Mouse (Mus musculus) c-Kit-negative CD71-positive TER-119-positive erythroid progenitor cells, embryonic 14.5 days (primary cell): ENCODE data around the gene Osbp2.

ENCODE experiments used
- DNase-seq: peaks from one replicate; pipeline ENCODE4 v3.0.0-alpha.2; 2013; ENCODE audit warnings: low read depth, low spot score

The Osbp2 gene

DNA sequence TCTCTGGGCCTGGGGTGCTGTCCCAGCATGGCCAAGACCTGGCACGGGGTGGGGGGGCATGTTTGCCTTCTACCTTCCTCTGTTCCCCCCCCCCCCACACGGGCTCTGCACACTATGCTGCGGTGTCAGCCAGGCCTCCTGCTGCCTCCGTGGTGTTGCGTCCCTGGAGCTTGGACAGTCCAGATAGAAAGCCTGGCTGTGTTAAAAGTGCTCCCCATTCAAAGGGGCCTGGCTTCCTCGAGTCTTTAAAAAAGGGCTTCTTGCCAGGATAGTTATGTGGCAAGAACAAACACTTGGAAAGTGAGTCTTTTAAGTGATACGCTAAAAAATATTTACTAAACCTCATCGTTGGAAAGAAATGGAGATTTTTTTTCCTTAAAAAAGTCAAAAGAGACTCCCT, 159.3 kb downstream of the Osbp2 start:
- no peak for DNase-seq

DNA sequence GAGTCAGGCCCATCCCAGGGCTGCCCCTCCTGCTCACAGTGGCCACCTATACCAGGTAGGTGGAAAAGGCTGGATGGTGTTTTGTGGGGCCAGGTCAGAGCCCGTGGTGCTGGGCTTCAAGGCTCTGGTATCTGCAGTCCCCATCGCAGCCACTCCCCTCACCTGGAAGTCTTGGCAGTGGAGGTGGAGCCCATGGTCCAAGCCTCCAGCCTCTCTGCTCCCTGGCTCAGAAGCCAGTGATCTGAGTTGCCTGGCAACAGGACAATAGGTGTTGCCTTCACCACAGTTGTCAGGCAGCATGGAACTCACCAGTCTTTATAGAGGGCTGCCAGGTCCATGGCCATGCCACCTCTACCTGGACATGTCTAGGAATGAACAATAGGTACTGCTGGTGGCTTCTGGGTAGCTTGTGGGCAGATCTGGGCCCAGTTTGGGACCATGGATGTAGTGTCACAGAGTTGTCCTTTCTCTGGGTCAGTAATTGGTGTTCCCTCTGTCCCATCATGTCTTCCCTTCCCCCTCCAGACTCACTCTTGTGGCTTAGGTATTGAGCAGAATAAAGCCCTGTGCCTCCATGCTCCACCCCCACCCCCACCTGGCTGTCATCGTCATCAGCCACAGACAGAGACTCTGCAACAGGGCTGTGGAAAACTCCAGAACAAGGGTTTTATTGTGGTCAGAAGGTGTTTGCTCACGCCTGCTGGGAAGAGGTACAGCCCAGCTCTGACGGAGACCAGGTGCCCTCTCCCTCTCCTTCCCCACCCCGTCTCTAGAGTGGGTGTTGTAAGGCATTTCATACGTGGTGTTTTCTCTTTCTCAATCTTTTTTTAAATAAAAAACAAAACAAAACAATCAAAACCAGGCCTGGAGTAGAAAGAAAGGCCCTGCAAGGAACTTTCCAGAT, 160.4 kb downstream of the Osbp2 start:
- no peak for DNase-seq

DNA sequence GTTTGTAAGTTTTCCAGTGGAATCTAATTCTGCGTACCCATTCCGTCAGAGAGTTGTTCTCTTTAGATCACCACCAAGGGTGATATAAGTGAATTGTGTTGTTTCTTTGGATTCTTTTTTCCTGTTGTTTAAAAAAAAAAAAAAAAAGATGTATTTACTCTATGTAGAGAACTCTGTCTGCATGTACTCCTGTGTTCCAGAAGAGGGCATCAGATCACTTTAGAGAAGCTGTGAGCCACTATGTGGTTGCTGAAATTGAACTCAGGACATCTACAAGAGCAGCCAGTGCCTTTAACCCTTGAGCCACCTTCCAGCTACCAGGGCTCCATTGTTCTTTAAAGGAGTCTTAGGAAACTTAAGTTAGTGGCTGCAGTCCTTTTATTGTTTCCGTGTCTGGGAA, 166.3 kb downstream of the Osbp2 start:
- no peak for DNase-seq

DNA sequence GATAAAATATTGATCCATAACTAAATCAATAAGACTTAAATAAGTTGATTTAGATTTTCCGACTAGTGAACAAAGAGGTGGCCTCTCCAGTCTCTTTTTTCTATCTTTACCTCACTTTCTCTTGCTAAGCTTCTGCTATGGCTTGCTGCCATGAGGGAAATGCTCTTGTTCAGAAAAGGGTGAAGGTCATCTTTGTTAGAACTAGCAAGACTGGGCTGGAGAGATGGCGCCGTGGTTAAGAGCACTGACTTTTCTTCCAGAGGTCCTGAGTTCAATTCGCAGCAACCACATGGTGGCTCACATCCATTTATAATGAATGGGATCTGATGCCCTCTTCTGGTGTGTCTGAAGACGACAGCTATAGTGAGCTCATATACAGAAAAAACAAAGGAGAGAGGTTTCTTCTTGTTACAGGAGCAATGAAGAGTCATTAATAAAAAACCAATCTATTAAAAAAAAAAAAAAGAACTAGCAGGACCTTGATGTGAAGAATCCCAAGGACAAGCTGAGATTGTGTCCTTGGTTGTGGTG, 167.6 kb downstream of the Osbp2 start:
- no peak for DNase-seq

DNA sequence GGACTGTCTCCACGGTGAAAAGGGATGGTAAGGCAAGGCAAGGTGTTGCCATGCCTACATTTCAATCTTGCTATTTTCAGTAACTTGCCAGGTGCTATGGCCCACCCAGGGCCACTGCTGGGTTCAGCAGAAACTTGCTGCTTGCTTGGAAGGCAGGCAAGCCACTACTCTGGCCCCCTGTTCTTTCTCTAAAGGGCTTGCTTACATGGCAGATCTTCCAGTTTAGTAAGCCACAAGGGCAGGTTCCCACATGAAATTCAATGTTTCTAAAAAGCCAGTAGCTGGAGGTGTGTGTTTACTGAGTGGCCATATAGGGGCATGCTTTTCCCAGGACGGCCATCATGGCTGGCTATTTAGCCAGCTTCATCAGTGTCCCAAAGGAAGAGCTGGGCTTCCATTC, 172.0 kb downstream of the Osbp2 start:
- DNase-seq, result no peak

DNA sequence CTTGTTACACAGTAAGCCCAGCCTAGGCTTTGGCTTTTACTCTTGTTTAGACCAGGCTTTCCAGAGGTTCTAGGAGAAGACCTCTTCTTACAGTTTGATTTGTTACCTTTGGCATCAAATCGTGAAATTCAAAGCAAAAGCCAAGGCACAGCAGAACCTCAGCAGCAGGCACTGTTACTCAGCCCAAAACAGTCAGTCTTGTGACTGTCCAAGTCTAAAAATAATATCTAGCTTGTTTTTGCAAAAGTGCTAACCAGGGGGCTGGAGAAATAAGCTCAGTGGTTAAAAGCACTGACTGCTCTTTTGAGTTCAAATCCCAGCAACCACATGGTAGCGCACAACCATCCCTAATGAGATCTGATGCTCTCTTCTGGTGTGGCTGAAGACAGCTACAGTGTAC, 176.8 kb downstream of the Osbp2 start:
- DNase-seq, result no peak

DNA sequence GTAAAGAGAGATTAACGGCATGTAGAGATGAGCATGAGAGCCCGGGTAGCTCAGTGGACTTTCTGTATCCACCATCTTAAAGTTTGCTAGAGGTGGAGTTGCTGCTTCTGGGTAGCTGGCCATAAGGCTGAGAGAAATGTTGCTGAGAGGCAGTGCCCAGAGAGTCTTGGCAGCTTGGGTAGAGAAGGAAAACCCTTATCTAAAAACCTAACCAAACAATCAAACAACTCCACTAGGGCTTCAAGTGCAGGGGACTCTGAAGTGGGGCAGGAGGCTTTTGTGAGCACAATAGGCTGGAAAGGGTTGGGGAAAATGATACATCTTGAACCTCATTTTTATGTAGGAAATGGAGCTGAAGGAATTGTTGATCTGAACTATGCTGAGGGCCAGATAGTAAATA, 177.4 kb downstream of the Osbp2 start:
- DNase-seq, result no peak

DNA sequence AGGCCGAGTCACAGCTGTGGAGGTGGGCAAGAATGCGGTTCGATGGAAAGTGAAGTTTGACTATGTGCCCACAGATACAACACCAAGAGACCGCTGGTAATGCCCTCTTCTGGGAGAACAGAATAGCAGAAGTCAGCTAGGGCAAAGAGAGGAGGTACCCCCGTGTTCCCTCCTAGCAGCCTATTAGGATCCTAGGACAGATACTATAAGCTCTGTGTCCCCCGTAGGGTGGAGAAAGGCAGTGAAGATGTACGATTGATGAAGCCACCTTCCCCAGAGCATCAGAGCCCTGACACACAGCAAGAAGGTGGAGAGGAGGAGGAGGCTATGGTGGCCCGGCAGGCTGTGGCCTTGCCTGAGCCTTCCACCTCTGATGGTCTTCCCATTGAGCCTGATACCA, 178.3 kb downstream of the Osbp2 start:
- no peak for DNase-seq

DNA sequence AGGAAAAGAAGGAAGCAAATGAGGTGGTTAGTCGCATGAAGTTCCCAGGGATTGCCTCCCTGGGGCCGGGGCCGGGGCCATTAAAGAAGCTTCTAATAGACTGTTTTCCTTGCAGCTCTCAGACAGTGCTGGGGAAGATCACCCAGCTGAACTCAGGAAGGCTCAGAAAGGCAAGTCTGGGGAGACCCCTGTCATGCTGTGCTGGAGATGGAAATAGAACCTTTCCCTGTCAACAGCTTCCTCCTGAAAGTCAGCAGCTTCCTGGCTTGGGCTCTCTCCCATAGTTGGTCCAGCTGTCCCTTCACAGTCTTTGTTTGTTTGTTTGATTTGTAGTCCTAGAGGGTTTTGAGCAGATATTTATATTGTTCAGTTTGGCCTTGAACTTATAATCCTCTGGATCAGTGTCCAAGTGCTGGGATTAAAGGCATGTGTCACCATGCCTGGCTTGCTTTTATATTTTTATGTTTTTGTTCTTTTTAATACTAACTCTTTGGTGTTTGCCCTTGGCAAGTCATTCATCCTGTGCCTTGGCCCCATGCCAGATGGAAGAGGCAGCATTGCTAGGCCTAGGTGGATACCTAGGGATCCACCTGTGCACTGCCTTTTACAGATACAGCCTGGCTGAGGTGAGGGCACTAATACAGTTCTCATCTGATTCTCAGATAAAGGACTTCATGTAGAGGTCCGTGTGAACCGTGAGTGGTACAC, 178.8 kb downstream of the Osbp2 start:
- DNase-seq, result no peak

DNA sequence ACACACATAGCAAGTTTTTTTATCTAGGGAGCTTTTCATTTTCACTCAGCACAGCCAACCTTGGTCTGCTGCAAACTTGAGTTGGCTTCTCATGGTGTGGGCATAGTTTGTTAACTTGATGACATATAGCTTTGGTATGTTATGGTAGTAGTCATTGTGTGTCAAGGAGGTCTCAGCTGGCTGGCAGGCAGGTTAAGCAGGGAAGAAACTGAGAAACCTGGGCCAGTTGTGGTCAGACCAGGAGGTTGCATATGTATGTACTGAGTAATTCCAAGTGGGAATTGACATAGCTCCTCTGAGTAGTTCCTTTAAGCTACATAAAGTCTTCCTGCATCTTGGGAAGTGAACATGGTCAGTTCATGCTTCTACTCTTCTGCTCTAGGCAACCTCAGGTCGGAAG, 179.5 kb downstream of the Osbp2 start:
- no peak for DNase-seq

DNA sequence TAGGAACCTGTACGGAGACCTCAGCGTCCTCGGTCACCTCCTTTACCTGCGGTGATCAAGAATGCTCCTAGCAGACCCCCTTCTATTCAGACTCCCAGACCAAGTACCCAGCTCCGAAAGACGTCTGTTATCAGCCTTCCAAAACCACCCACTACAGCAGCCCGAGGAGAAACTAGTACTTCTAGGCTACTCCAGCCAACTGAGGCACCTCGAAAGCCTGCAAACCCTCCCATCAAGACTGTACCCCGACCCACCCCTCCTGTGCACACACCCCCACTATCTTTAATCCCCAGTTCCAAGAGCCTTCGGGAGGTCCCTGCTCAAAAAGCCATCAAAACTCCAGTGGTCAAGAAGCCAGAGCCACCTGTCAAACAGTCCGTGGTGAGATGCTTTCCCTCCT, 180.0 kb downstream of the Osbp2 start:
- no peak for DNase-seq

DNA sequence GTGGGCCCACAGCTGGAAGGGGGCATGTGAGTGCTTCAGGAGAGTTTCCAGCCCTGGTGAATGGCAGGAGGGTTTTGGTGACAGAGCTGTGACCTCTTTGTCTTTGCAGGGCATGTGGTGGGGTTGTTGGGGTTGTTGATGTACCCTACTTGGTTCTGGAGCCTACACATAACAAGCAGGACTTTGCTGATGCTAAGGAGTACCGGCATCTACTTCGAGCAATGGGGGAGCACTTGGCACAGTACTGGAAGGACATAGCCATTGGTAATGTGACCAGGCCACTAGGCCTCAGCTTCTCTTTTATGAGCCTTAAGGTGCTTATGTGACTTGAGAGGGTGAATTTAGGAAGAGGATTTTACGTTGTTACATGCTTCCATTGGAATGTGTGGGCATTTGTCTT, 183.9 kb downstream of the Osbp2 start:
- DNase-seq, result no peak

DNA sequence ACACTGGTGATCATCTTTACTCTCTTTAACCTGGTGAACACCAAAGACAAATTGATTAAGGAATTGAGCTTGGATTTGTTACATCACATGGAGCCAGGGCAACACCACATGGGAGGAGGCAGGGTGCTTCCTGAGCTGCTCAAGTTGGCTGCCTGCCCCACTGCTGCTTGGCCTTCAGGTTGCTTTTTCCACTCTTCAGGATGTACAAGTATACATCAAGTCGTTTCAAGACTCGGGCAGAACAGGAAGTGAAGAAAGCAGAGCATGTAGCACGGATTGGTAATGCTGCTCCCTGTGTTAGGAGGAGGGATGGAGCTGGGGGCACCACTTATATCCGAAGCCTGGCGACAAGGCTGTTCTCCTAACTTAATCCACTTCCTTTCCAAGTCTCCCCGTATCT, 186.5 kb downstream of the Osbp2 start:
- no peak for DNase-seq

DNA sequence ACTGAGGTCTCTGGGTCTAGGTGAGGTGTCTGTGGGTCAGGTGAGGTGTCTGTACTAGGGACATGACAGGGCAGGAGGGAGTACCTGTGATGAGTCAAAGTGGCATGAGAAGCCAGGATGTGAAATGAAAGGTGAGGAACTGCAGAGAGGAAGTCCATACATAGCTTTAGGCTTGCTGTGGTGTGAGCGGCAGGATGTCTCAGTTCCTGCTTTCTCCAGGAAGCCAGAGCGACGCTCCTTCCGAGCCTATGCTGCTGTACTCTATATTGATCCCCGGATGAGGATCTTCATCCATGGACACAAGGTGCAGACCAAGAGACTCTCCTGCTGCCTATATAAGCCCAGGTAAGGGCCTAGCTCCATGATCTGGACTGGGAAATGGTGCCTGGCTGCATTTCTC, 187.3 kb downstream of the Osbp2 start:
- no peak for DNase-seq

DNA sequence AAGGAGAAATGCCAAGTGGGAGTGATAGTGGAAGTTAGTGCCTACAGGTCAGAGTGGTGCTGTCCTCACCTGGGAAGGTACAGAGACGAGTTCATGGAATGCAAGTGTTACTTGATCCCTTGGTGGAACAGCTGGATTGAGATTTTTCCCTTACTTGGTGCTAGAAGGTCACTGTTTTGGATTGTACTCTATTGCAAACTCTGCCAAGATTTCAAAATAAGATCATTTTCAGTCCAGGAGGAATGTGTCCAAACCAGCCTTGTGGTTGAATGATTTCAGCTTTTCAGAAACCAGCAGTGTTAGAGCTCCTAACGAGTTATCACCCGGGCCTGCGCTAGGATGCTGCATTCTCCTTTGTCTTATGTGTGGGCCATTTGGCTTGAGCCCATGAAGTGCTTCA, 189.2 kb downstream of the Osbp2 start:
- no peak for DNase-seq

DNA sequence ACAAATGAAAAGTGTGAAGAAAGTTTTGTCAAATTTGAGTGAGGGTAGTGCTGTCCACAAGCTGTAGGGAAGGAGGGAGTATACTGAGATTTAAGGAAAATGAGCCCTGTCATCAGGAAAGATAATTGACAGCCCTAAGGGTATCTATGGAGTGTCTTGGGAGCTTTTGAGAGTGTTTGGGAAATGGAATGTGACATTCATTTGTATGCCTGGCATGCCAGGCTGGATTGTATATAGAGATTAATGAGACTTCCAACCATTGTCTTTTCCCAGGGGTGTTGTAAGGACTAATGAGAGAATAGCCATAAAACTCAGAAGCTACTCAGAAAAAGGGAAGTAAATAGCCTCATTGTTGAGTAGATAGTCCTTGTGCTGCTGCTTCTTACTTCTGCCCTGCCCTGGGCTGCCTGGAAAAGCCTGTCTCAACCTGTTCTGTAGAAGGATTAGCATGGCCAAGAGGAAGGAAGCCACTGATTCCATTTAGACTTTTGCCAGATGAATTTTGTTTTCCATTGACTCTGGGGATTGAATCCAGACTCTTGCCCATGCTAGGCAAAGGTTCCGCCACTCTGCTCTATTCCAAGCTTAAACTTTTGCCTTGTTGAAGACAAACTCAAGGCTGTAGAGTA, 192.6 kb downstream of the Osbp2 start:
- no peak for DNase-seq

DNA sequence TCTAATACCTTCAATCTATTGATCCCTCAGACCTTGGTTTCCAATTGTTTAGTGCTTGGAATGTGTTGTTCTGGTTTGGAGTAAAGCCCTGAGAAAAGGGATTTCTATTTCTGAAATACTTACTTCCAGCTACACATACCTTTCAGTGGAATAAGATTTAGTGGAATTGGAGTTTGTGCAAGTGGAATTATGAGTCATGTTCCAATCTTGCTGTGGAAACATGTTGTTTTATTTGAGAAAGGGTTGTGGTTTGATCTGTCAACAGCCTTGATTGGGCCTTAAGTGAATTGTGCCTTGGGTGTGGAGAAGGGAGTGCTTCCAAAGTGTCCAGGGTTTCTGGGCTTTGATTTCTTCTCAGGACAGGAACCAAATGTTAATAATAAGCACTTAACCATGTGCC, 193.9 kb downstream of the Osbp2 start:
- DNase-seq, result no peak

DNA sequence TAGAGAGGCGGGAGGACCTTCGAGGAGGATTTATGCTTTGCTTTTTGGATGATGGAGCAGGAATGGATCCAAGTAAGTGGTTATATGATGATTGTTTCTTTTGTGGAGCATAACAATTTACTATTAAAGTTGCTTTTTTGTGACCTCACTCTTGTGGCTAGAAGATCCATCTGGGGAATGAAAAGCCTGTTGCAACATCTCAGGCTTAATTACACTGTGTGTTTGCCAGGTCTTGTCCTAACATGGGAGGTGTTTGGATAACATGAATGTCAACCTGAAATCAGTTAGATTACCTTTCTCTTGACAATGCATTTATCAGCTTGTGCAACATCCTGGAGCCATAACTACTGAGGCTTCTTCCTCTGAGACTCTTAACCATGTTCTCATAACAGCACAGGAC, 194.9 kb downstream of the Osbp2 start:
- no peak for DNase-seq

DNA sequence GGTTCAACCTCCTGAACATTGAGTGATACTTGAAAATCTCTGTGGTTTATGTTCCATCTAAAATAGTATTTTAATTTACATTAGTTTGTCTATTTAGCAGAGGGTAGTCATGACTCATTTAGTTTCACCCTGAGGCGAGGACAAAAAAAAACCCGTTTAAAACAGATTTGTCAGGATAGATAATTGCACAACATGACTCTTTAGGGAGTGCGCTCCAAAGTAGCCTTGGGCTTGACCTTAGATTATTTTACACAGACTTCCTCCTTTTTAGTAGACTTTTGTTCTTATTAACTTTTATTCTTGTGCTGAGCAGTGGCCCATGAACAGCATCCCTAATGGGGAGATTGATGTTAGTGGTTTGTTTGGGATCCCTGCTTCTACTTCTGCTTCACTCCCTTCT, 196.2 kb downstream of the Osbp2 start:
- no peak for DNase-seq

DNA sequence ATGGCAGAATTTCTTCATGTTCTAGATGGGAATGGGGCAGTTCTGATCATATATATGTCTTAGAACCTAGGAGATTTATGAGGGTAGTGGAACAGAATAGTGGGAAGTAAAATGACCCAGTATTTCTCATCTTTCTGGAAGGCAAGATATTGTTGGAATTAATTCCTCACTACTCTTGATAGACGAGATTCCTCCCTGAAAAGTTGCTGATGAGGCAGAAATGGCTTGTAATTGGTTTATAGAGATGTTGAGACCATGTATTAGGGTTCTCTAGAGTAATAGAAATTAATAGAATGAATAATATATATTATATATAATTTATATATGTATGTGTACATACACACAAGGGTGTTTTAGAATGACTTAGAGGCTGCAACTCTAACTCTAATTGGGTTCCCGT, 201.7 kb downstream of the Osbp2 start:
- no peak for DNase-seq
